Mouse (Mus musculus): ENCODE measurements around the gene Tatdn3.

Tatdn3 gene

DNA sequence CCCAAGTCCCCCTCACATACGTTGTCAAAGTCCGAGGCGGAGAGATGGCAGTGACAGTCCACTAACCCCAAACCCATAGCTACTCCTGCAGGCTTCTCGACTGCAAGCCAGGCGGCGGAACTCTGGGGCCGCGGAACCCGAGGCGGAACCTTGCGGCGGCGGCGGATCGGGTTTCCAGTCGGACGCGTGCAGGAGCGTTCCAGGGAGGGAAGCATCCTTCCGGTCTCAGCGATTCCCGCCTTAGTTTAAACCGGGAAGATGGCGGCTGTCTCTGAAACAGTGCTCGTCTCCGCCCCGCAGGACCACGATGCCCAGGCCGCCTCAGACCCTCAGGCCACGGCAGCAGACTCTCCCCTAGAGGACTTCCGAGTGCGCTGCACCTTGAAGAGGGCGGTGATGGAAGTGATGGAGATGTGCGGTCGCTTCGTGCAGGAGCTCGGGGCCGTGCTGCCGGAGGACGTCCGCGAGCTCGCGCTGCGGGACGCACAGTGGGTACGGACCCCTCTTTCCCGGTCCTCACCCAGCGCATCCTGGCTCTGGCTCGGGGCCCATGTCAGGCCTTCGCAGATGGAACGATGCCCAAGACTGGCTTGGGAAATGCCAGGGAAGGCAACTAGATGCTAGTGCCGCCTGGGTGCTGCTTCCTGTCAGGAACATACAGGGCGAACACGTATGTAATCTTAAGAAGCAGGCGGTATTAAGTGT, at the start of gene Tatdn3, which contains the start of gene Nsl1:
Tatdn3 (minus strand) TSS at position 152 of the 705 bp plus-strand sequence.
Nsl1 (plus strand) TSS at position 232 of the 705 bp plus-strand sequence.
- DNase-seq (ENCODE audit: low spot score): peak; percentile 87

DNA sequence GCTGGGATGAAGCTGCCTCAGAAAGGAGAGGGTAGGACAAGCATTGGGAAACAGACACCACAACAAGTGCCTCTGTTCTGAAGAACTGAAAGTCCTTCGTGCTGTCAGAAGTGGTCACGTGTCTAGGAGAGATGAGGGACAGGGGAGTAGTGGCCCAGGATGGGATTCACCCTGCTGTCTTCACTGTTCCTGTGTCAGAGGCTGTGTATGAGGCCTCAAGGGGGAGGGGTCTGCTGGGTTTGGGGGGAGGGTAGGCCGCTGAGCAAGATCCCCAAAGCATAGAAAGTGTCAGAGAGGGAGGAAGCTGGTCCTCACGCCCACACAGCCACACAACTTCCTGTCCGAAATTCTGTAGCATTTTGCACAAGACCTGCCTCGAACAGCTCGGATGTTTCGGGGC, 48.4 kb upstream of the Tatdn3 start:
- no peak for DNase-seq (ENCODE audit: low spot score)

DNA sequence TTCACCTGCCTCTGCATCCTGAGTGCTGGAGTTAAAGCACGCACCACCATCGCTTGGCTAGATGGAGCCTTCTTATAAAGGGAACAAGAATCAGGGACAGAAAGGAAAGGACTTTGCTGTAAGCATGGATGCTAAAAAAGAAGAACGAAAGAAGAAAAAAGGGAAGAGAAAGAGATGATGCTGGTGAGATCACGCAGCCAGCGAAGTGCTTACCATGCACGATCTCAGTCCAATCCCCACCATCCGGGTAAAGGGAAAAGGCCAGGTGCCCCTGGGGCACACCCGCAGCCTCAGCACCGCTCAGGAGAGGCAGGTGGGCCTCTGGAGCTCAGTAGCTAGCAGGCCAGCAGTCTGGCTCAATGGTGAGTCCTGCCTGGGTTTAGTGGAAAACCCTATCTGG, 47.2 kb upstream of the Tatdn3 start:
- no peak for DNase-seq (ENCODE audit: low spot score)

DNA sequence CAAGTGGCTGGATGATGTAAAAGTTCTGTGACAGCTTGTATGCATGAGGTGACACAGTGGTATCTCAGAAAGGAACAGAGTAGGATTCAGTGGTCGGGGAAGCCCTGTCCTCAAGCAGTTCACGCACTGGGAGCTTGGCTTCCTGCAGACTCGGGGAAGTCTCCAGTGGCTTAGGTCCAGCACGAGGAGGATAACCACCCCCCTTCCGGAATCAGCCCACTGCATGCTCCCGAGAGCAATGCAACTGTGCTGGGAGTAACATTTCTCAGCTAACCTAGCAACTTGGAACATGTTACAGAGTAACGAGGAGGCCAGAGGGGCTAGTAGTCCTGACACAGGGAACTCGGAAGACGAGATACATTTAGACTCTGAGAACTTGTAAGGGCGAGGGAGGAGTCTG, 44.6 kb upstream of the Tatdn3 start:
- no peak for DNase-seq (ENCODE audit: low spot score)

DNA sequence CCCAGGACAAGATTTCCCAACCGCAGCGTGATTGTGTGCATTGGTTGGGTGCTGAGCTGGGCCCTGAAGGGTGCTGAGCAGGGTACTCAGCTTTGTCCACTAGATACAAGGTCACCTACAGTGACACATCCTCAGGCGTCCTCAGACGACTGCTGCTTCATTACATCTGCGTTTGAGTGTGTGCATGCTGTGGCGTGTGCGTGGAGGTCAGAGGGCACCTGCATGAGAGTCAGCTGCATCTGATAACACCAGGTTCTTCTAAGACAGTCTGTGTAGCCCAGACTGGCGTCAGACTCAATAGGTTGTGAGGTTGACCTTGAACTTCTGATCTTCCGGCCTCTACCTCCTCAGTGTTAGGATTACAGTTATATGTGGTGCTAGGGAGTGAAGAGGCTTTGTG, 42.5 kb upstream of the Tatdn3 start:
- no peak for DNase-seq (ENCODE audit: low spot score)

DNA sequence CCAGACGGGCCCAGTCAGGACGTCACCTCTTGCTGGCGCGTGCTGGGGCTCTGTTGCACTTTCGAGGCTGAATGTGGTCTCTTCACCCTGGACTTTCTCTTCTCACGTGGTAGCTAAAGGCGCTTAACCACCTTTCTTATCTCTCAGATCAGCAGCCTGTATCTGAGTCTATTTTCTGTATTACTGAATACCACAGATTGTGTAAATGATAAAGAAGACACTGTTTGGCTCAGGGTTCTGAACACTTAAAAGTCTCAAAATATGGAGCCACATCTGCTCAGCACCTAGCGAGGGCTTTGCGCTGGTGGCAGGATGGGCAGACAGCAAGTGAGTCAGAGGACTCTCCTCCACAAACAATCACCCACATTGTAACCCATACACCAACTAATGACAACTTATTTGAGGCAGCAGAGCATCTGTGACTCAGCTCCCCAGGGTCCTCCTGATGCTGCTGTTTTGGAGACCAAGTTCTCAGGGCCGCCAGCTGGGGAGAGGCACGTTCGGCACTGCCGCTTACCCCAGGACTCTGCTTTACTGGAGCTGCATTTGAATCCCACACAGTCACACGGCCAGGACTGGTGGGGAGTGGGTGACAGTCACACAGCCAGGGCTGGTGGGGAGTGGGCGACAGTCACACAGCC, 40.1 kb upstream of the Tatdn3 start:
- DNase-seq (ENCODE audit: low spot score): no peak

DNA sequence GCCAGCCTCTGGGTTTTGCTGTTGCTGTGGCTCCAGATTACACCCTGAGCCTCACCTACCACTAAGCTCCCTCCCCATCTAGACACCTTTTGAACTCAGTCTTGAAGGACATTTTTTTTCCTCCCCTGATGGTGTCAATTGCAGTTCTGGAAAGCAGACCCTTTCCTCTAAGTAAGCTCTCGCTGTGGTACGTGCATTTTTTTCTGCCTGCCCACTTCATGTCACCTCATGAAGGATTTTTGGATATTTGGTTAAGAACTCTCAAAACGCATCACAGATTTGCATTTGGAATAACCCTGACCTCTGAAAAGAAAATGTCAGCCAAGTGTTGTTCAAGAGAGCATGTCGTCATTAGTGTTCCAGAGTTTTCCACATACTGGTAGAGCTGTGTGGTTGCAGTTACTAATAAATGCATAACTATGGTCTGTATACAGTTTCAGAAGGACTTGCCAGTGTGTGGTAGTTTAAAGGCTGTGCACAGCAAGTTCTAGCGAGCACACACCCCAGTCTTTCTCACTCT, 37.1 kb upstream of the Tatdn3 start:
- DNase-seq (ENCODE audit: low spot score): no peak

DNA sequence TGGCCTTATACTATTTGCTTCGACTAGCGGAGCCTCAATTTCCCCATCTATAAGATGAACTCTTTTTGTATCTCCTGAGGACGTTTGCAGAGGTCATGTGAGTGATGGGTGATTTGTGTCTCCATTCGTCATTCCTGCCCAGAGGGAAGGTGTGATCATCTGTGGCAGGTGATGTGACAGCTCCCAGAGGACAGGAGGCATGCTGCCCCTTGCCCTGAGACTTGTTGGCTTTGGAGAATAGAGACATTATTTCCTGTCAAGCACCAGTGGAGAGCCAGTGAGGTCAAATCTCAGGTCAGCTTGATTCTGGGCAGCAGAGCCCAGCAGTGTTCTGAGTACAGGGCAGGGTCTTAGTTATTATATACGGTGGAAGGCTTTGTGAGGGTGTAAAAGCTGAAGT, 36.4 kb upstream of the Tatdn3 start:
- no peak for DNase-seq (ENCODE audit: low spot score)

DNA sequence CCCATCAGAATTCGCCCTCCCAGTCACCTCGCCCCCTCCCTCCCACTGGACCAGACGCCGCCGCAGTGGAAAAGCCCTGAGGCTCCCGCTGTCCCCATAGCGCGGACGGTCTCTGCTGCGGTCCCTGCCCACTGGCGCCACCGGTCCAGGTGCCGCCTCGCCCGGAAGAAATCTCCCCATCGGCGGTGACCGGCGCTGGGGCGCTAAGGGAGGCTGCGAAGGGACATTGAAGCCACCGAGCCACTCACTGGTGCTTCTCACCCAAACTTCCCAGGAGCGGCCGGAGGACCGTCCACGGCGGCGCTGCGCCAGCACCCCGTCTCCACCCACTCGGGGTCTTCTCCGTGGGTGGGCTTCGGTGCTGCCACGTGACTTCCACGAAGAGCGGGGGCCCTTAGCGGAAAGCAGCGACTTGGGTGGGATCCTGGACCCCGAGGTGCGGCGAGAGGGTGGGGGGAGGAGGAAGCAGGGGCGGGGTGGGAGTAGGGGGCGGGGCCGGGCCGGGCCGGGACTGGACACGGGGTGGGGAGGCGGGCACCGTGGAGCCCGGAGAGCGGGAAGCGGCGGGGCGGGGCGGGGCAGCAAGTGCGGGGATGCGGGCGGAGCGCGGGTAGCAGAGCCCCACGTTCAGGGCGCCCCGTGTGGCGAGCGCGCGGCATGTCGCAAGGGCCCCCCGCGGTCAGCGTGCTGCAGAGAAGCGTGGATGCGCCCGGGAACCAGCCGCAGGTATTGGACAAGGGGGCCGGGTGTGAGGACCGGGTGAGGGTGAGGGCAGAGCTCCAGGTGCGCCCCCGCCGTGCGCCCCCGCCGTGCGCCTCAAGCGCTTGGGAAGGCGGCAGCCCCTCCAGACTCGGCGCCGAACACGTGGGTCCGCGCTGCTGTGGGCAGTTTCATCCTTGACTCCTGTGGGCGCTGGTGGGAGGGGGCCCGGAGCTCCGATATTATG, 35.3 kb upstream of the Tatdn3 start, which contains the start of gene Batf3:
Batf3 (plus strand) TSS at position 46 of the 946 bp plus-strand sequence.
- no peak for DNase-seq (ENCODE audit: low spot score)

DNA sequence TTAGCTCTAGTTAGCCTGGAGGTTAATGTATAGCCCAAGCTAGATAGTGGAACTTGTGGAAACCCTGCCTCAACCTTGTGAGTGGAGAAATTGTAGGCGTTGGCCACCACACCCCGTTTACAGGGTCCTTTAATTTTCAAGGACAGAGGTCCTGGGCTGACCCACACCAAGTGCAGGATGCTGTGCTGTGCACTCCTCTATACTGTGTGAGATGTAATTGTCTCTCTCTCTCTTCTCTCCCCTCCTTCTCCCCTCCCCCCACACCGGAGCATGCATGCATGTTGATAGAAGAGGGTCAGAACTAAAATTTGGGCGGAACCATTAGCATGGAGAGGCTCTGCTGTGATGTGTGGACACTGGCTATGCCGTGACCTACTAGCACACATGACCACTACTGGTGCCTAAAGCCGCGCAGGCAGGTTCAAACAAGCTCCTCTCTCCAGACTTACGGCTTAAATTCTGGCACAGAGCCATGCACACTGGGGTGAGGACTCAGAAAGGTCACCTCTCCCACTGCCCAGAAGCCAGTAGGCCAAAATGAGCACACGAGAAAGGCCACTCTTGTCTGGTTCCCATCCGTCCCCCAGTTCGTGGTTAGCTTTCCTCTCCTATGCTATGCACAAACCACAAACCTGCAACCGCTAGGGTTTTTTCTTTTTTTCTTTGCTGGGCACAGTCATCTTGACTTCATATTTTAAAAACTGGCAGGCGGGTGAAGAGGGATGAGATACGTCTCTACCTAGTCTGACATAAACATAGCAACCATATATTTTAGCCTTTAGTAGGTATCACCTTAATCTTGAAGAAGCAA, 34.3 kb upstream of the Tatdn3 start:
- no peak for DNase-seq (ENCODE audit: low spot score)

DNA sequence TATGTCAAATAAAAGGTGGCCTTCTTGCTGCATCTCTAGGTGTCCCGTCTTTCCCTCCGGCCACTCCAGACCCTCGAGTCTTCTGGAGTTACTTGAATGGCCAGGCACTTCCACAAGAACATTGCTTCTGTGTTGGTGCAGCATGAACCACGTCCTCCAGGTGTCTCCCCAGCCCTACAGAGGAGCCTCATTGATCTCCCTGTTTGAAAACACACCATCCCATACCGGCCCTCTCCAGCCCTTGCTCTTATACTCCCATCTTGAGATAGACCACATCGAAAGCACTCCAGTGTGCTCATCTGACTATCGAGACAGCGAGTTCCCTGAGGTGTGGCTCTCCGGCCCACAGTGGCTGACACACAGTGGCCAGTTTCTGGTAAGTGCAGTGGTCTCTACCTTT, 32.3 kb upstream of the Tatdn3 start:
- no peak for DNase-seq (ENCODE audit: low spot score)

DNA sequence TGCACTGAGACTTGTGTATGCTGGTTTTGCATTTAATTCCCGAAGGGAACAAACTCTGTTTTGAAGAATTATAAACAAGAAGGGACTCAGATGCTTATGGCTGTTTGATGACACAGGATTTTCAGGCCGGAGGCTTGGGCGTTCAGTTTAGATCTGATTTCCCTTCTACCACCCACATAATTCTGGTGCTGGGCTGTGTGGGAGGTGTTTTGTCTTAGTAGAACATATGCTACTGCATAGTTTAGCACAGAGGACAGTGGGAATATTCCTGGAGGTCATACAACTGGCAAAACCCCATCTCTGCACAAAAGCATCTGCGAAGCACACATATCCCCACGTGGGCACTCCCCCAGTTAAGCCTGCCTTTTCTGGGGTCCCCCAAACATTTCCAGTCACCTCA, 30.8 kb upstream of the Tatdn3 start:
- no peak for DNase-seq (ENCODE audit: low spot score)

DNA sequence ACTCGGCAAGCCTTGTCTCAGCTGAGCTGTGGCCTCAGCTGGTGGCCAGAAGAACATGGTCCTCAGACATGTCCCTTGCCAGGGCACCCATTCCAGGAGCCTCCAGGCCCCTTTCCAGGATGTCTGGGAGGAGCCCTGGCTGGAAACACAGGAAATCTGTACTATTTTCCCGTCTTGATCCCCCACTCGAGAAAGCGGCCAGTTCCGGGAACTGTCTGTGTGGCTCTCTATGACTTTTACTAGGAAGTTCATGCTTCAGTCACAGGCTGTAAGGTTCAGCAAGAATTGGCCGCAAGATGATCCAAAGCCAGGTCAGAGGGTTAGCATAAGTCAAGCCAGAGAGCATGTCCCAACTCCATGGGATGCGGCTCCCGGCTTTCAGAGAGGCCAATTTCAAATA, 29.3 kb upstream of the Tatdn3 start:
- DNase-seq (ENCODE audit: low spot score): no peak

DNA sequence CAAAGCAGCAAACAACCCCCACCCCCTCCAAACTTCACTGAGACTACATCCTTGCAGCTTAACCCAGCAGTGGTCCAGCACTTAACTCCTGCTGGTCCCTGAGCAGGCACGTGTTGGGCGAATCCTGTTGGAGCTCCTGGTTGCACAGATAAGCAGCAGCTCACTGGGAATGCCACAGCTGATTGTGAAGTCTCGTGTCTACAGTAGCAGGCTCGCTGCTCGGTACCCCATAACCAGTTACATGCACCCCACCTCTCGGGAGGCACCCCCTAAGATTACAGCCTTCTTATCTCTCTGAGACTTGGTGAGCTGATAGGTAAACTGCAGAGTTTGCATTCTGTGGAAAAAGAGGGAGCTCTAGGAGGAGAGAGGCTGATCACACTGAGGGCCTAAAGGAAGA, 26.6 kb upstream of the Tatdn3 start:
- DNase-seq (ENCODE audit: low spot score): no peak

DNA sequence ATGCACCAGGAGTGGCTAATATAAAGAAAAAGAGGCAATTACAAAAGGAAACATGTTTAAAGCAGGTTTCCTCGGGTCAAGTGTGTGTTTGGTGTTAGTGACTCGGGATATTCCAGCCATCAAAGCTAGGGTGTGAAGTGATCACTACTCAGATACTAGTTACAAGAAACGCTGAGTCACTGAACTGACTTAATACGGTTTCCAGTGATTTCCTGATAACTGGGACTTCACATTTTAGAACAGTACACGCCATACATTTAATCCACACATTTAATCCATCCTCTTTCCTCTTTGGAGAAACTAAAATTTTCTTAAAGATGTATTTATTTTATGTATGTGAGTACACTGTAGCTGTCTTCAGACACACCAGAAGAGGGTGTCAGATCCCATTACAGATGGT, 25.2 kb upstream of the Tatdn3 start:
- DNase-seq (ENCODE audit: low spot score): no peak

DNA sequence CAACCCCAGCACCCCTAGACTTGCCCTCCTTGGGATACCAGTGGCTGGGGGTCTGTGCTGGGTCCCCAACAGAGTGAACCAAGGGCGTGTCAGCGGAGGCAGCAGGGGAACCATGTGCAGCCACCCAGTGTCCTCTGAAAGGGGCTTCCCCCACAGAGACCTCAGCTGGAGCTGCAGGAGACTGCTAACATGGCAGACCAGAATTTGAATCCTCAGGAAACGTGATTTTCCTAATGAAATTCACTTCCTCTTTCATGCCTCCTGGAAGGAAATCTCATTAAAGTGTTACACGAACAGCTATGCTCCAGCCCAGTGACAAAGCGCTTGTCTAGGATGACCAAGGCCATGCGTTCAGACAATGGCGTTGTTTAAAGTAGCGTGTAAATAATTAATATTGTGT, 24.2 kb upstream of the Tatdn3 start:
- DNase-seq (ENCODE audit: low spot score): no peak

DNA sequence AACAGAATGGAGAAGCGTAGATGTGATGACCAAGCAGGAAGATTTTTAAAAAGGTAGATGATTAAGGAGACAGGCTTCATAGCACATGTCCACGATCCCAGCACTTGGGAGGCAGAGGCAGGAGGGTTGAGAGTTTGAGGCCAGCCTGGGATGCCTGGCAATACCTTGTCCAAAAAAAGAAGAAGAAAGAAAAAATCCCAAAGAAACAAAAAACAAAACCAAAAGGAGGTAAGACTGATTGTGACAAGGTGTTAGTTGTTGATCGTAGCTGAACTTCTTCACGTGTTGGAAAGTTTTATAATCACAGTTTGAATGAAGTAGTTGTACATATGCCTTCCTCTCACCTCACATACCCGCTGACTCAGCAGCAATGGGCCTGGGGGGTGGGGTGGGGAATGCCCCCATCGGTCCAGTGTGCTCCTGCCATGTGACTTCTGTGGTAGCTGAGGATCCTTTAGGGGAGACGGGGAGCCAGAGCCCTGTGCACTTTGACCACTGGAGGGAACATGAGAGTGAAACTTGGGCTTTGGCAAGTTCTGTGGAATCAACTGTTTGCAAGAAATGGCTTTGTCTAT, 23.7 kb upstream of the Tatdn3 start:
- DNase-seq (ENCODE audit: low spot score): no peak

DNA sequence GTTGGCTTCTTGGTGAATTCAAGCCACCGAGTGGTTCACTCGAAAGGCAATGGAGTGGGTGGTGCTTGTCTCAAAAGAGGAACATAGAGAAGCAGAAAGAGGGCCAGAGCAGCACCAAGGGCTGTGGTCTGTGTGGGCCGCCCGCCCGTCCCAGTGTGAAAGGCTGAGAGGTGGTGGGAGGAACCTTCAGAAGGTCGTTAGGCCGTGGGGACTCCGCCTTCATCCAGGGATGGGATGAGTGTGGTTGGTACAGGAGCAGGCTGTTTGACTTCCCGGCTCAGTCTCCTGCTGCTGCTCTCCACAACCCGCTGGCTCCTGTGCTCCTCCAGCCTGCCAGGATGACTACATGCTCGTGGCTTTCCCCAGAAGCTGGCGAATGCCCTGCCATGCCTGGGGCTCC, 22.9 kb upstream of the Tatdn3 start:
- DNase-seq (ENCODE audit: low spot score): no peak

DNA sequence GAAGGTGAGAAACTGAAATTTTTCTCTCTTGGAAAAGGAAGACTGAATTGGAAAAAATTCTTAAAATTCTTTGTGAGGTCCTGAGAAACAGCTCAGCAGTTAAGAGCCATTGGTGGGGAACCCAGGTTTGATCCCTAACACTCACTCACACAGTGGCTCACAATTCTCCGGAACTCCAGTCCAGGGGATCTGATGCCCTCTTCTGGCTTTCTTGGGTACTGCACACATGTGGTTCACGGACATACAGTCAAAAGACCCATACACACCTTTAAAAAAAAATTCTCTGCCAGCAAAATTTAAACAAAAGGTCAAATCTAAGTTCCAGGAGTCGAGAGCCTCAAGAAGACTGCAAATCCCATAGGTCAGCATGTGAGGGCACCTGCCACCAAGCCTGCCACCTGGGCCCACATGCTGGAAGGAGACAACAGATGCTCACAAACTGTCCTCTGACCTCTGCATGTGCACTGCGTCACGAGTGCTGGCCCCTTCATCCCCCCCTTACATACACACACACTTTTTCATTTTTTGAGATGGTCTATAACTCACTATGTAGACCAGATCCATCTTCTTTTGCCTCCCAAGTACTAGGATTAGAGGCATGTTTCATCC, 22.3 kb upstream of the Tatdn3 start:
- peak; percentile 53 for DNase-seq (ENCODE audit: low spot score)

DNA sequence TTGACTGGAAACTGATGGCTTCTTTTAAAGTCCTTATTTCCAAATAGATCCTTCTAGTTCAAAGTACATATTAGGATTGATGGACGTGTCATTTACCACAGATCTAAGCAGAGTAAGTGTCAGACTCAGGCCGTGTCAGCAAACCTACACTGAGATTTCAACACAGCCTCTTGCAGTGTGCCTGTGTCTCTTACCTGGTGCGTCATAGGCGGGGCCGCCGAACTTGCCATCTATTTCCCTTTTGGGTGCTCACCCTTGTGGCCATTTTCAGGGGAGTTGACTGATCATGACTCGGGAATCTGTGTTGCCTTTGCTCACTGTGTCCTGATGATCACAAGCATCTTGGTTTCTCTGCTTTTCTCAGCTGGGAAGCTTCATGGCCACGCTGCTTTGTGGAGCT, 20.5 kb upstream of the Tatdn3 start:
- DNase-seq (ENCODE audit: low spot score): no peak

Measured in c-Kit-positive CD71-positive TER-119-positive erythroid progenitor cells, embryonic 14.5 days (primary cell).